Mouse (Mus musculus) mouse trophoblast stem cell (cell line): ENCODE results near the gene Ccdc69.

Source experiments
- in situ Hi-C, 2 experiments: fragments of 300-500 bp; cut with MseI, MboI; formaldehyde crosslinking; loops; 2 replicates in 1 of 2; 3 replicates in 1 of 2; pipeline ENCODE4 v1.15.1; 2025

Ccdc69 gene

GRCm38 (mm10) chr11:55012551-55013521, 65.1 kb downstream of the Ccdc69 start:
- in situ Hi-C loops, result no loop called here

GRCm38 (mm10) chr11:55011440-55011839, 66.5 kb downstream of the Ccdc69 start:
- in situ Hi-C loops, result no loop called here

GRCm38 (mm10) chr11:55008230-55008629, 69.7 kb downstream of the Ccdc69 start:
- in situ Hi-C loops, result no loop called here

GRCm38 (mm10) chr11:55005684-55006083, 72.2 kb downstream of the Ccdc69 start:
- in situ Hi-C loops, result no loop called here

GRCm38 (mm10) chr11:55004970-55005502, 72.9 kb downstream of the Ccdc69 start:
- in situ Hi-C loops, result loop anchor here in 1 of 2 experiments (5.0 kb wide), 1 partner anchor 32 kb away; no protein-coding TSS in a partner anchor
